Mouse (Mus musculus) stomach, postnatal 0 days (tissue): ENCODE measurements around the gene Spg7.

Source experiments
- CTCF ChIP-seq: IDR thresholded peaks from 2 replicates; pipeline ENCODE4 v1.5.1; 2016; ENCODE audit warnings: antibody characterized with exemption, low read depth, mild to moderate bottlenecking, moderate library complexity
- EP300 ChIP-seq: optimal IDR thresholded peaks from 2 replicates; pipeline ENCODE3; 2016; ENCODE audit warnings: antibody characterized with exemption

DNA sequence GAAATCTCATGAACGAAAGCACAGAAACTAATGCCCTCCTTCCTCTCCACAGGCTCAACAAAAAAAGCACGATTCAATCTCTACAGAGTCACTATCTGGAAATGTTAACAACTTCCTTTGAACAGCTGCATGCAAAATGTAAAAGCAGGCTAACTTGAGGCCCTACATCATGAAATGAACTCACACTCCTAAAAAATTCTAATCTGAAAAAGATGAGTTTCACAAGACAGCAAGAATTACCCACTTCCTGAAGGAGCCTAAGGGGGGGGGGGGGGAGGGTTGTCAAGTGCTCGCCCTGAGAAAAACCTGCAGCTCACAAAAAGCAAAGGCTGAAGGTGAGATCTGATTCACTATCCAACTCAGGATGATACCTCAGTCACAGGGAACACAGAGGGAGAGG lies 47.7 kb upstream of the Spg7 start:
- TF ChIP-seq CTCF = no peak
- TF ChIP-seq EP300 = no peak
